Mouse (Mus musculus) cerebellum, postnatal 36 days (tissue): ENCODE results near the gene Eps15l1.

Source experiments
- DNase-seq, 2 experiments: peaks; one replicate each; pipeline ENCODE4 v3.0.0; 2021 to 2022; ENCODE audit warnings: mixed read lengths in 2 of 2

The Eps15l1 gene

GRCm38 (mm10) chr8:72421362-72422335 is at the start of gene Eps15l1:
Gene Eps15l1 (minus strand): TSS chr8:72421460.
- peak; percentile 98 to 99 for DNase-seq

GRCm38 (mm10) chr8:72470684-72471083 is 49.4 kb upstream of the Eps15l1 start:
- DNase-seq: peak; percentile 22 to 27

DNA sequence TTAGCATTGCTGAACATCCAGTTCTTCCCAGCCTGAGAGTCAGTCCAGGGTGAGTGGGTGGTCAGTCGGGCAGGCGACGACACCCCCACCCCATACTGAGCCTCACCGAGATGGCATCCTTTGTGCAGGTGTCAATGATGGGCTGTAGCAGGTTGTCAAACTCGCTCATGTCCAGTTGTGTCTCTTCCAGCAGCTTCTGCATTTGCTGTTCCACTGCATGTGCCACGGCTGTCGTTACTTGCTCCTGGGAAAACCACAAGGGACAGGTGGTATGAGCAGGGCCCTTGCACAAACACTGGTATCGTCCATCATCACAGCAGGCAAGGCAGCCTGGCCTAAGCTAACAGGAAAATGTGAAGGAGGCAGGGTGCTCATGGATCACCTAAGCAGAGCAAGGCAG is 48.7 kb upstream of the Eps15l1 start:
- DNase-seq: no peak

GRCm38 (mm10) chr8:72469243-72469642 is 48.0 kb upstream of the Eps15l1 start:
- DNase-seq: no peak

GRCm38 (mm10) chr8:72464211-72464610 is 43.0 kb upstream of the Eps15l1 start:
- DNase-seq: no peak

DNA sequence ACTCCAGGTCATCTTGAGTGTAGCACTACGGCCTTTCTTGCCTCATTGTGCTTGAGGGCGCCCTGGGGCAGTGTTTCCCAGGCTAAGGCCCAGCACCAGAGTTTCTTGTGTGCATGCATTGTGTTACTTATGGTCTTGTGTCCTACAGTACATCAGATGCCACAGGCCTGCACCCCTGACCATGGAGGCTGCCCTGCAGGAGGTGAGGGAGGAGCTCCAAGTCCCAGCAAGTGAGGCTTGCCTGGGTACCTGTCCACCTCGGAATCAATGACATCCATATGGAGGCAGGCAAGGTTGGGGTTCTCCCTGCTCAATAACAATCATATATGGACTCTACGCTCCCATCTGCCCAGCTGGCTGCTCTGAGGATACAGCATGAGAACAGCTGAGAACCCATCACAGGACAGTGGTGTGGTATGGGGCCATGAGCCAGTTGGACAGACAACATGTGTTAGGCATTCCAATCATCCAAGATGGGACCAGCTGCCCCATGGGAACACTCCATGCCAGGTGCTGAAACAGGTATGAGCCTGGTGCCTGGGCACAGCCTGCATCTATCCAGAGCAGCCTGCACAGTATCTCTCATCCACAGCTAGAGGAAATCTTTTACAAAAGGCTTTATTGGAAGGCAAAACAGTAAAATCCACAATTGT is 38.7 kb upstream of the Eps15l1 start:
- no peak for DNase-seq

DNA sequence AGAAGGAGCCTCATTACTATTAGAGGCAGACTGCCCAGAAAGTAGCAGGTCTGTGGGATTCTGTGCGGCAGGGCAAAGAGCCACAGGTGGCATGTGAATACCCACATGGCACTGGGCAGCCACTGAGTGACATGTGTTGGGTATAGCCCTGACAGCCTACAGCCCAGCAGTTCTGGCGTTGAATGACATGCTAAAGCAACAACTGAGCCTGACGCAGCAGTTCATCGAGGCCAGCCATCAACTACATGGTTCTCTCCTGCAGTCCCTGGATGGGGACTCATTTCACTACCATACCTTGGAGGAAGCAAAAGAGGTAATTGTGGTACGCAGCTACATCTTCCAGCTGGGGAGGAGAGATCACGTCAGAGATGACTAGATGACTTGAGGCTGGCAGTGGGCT is 37.2 kb upstream of the Eps15l1 start:
- no peak for DNase-seq

- no peak for DNase-seq
These were observed 36.5 kb upstream of the Eps15l1 start for GRCm38 (mm10) chr8:72457806-72458205.

- no peak for DNase-seq
These were observed 34.1 kb upstream of the Eps15l1 start for GRCm38 (mm10) chr8:72455317-72455716.

DNA sequence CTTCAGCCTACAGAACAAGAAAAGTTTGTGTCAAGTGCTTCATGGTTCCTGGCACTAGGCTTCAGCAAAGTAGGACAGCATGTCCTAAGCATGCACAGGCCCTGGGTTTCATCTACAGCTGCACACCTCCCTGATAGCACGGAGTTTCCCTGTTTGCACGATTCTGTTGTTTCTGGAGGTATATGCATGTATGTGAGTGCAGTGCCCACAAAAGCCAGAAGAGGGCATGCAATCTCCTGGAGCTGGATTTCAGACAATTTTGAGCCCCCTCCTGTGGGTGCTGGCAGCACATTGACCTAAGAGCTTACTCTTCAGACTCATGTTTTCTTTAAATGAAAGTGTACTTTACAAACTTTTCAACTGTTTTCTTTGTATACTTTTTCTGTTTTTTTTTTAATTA is 32.6 kb upstream of the Eps15l1 start:
- DNase-seq: no peak

GRCm38 (mm10) chr8:72451516-72451915 is 30.3 kb upstream of the Eps15l1 start:
- no peak for DNase-seq

DNA sequence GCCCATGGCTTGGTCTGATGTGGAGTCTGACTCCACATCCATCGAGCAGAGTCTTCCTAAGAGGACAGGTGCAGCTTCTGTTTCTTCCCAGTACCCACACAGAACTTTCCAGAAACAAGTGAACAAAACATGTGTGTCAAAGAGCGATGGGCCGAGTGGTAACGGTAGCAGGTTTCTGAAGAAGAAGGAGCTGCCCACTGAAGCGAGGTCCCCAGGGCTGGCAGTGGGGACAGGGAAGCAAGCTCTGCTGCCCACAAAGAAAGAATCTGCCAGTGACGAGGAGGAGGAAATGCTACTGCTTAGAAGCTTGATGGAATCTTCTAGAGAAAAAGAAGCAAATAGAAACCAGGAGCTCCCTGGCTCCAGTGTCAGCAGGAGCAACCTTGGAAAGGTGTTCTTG is 23.8 kb upstream of the Eps15l1 start:
- DNase-seq: no peak

DNA sequence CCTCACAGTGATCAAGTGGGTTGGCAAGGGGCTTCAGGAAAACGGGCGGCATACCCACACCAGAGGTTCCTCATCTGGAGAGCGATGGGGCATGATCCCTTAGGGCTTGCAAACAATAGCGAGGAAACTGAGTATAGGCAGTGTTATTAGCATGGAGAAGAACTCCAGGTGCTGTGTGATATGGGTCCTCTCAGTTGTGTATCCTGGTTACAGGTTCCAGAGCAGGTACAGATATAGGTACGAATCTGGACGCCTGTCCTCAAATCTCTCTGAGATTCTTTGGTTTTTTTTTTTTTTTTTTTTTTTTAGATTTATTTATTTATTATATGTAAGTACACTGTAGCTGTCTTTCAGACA is 22.7 kb upstream of the Eps15l1 start:
- DNase-seq: no peak

DNA sequence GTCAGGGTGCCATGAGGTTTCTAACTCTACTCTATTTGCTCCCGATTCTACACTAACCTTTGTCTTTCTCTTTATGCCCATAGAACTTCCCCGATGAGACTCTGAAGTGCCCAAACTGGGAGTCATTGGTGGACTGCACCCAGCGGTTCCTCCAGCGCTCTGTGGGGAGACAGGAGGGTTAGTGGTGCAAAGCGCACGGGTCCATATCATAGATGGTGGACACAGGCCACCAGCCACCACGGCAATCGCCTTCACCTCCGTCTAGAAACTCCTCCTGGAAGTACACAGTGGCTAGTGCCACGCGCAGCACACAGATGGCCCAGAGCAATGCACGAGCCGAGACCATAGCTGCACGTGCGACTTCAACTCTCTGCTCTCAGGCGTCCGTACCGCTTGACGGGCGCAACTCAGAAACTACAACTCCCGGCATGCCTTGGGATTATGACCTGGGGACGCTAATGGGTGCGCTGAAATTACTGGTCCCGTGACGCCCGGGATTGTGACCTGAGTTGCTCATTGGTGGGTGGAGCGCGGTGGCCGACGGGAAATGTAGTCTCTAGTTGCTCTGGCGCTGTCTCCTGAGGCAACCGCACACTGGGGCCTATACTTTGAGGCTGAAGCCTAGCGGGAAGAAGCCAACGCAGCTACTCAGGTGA is 22.2 kb upstream of the Eps15l1 start, which contains the start of the genes Calr3 and 1700030K09Rik:
TSS of gene Calr3 (minus strand) at position 533 of the 656 bp plus-strand sequence.
TSS of gene 1700030K09Rik (plus strand) at position 543 of the 656 bp plus-strand sequence.
- DNase-seq: peak; percentile 98 to 99

DNA sequence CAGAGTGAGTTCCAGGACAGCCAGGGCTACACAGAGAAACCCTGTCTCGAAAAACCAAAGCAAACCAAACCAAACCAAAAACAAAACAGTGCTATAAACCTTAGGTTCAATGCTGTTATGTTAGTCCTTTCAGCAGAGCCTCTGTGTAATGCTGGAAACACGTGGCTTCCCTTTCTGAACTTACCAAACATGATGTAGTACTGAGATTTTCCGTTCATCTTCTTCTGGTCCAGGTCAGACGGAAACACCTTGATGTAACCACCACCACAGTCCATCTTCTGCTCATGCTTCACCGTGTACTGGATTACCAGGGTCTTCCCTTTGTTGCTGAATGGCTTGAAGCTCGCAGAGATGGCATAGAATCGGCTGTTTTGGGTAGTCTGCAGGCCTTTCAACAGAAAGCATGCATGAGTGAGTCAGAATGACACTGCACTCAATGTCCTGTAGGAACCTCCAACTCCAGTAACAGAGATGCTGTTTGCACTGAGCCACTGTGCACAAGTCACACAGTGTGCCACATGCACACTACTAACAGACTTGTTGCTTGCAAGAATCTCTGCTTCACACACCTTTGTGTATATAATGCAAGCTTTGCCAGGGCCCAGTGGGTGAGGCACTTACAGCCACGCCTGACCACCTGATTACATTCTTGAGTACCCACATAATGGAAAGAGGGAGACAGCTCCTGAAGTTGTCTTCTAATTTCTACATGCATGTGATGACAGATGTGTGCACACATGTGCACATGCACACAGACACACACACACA is 17.2 kb upstream of the Eps15l1 start:
- DNase-seq: no peak

- peak; percentile 38 to 40 for DNase-seq
These were observed 13.7 kb upstream of the Eps15l1 start for GRCm38 (mm10) chr8:72434952-72435351.

- DNase-seq: no peak
These were observed 8.4 kb upstream of the Eps15l1 start for GRCm38 (mm10) chr8:72429676-72430075.

DNA sequence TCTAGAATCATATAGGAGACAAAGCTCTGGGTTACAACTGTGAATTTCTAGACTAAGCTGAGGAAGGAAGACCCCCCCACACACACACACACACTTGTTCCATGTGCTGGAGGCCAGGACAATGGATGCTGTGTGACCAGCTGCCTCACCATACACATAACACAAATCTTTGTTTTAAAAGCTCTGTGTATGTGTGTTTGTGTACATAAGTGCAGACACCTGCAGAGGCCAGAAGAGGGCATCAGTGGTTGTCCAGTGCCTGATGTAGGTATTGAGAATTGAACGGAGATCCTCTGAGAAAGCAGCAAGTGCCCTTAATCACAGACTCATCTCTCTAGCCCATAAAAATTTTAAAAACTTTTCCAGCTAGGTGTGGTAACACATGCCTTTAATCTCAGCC is 1.7 kb upstream of the Eps15l1 start:
- no peak for DNase-seq

DNA sequence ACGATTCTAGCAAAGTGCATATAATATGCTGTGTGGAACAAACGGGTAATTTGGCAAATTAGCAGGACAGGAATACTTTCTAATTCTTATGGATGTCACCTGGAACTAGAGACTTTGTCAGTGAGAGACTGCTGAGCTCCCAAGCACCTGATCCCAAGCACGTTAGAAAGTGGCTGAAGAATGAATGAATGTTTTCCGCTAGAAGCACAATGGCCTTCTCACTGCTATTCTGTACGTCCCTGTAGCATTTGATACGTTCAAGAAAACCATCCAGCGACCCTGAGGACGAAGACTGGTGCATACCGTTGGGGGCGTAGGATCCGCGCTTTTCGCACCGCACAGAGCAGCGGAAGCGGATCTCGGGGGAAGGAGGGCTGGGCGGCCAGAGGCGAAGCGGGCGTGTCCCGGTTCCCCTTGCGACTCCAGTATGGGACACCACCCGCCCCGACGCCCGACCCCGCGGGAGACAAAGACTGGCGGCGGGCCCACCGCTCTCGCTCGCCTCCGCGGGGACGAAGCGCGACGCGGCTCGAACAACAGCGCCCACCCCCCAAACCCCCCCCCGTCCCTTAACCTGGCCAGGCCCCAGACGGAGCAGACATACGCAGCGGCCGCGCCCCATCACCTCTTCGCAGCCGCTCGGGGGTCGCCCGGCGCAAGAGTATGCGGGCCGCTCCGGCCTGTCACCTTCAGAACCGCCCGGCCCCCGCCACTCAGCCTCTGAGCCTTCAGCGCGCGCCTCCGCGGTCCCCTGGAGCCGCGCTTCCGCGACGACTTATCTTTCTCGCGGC is 494 bp downstream of the Eps15l1 start:
- peak; percentile 32 to 43 for DNase-seq

GRCm38 (mm10) chr8:72418073-72418472 is 3.2 kb downstream of the Eps15l1 start:
- no peak for DNase-seq

DNA sequence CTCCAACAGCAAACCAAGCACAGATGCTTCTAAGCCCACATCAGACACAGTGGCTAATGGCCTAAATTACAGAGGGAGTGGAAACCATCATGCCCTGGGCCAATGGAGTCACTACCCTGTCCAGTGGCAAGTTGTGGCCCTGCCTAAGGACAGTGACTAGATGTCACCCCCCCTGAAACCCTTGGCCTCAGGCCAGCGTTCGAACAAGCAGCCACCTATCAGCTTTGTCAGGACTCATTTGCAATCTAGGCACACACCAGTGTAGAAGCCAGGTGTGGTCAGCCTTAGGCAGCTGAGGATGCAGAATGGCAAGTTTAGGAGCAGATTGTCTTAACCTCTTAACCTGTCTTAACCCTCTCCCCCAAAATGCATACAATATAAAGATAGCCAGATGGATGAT is 6.0 kb downstream of the Eps15l1 start:
- DNase-seq: peak in 1 of 2 experiments; percentile 13

DNA sequence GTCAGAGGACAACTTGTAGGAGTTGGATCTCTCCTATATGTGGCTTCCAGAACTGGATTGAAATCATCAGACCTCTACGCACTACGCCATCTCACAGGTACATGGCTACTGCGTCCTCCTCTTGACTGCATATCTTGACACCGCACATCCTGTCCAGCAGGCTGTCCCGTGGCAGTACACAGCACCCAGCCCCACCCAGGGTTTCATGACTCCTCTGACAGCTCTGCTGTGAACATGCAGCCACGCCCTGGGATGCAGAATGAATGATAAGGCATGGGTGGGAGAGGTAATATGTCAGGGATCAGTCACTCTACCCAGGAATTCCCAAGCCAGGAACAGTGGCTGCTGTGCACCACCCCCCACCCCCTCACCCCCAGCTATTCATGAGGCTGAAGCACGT is 7.4 kb downstream of the Eps15l1 start:
- no peak for DNase-seq
